Mouse (Mus musculus) 416B (cell line): ENCODE data around the gene Nxph4.

Source experiments
- DNase-seq: peaks from one replicate; pipeline ENCODE4 v3.0.0; 2011; ENCODE audit warnings: low read depth

The Nxph4 gene

DNA sequence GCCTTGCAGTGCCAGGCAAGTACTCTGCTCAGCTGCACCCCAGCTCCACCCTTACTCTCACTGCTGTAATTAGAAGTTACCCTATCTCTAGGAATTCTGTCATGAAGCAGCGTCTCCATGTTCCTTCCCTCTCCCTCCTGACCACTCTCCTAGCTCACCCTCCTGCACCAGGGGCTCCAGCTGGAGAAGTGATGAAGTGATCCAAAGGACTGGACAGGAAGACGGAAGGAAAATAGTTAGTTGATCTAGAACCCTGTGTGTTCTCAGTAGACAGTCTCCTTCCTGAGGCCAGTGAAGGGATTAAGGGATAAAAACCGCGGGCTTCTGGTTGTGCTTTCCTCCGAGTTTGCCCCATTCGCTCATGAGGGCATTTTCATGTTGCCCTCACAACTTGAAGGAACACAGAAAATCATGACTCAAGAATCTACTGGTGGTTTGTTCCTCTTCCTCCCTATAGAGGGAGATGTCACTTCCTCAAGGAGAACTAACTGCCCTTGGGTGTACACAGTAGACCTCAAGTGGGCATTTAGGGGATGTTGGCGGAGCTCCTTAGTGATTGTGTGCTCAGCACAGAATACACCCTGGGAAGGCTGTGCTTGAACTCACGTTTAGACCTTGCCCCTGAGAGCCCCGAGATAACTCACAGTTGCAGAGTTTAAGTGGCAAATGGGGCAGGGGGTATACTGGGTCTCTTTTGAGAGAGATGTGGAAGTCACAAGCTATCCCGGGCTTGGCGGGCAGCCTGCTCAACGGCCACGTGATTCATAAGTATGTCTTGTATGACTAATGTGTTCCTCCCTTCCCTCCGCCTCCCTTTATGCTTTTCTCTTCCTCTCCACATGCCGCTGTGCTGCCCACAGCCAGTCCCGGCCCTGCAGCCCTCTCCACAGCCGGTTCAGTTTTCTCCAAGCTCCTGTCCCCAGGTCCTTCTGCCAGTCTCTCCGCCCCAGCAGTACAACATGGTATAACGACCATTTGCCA, 53.2 kb downstream of the Nxph4 start:
- peak; percentile 94 for DNase-seq

DNA sequence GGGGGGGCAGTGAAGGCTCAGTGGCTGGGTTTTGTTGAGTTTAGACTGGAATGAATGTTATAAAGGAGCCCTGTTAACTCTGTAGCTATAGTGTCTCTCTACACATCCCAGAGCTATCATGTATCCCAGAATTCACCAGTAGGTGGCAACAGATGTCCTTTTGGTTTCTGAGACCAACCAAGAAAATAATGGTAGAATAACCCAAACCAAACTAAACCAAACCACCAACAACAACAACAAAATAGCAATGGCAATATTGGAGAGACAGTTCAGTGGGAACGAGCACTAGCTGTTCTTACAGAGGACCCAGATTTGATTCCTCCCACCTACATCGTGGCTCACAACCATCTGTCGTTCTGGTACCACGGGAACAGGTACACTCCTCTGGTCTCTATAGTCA, 55.2 kb downstream of the Nxph4 start:
- DNase-seq, result peak; percentile 69

DNA sequence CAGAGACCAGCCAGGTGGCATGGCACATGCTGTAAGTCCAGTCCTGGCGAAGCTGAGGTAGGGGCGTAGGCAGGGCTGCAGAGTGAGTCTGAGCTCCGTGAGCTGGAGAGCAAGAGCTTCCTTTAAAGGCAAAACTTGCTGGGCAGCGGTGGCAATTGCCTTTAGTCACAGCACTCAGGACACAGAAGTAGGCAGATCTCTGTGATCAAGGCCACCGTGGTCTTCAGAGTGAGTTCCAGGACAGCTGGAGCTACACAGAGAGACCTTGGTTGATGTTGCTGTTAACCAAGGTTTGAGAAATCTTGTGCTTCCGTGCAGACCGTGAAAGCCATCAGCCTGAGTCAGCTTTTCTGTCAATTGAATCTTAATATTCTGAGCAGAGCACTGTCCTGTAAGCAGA, 57.1 kb downstream of the Nxph4 start:
- no peak for DNase-seq

DNA sequence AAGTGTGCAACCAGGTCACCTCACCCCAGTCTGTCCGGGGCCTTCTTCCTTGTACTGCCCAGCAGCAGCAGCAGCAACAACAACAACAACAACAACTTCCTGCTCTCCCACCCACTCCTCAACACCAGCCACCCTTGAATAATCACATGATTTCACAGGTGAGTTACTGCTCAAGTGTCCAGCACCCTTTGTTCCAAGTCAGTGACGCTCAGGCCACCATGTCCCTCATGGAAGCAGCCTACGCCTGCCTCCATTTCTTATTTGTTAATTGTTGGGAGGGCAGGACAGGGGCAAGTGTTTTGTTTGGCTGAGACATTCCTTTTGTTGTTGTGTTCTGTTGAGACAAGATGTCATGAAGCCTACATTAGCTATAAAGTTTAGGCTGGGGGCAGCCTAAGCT, 57.8 kb downstream of the Nxph4 start:
- DNase-seq, result no peak
